Mouse (Mus musculus) left cerebral cortex, adult 8-10 months (tissue): ENCODE measurements around the gene Coq3. TPM values are rescaled to one million over a fixed set of nuclear protein-coding genes. Genes with fewer than 3 reads are reported as not detected.

ENCODE experiments used
- DNase-seq, 2 experiments: peaks; one replicate each; pipeline ENCODE4 v3.0.0; 2022; ENCODE audit warnings: low spot score in 2 of 2
- total RNA-seq, 4 experiments: library from RNA; stranded (reverse); gene quantifications; 2 replicates each; pipeline ENCODE4 v1.2.4; 2022

Gene Coq3
- 10 to 100 TPM; 12.4 to 14.7 (median 13.7) TPM for total RNA-seq

- peak; percentile 80 to 82 for DNase-seq
These were observed at the start of gene Coq3 for GRCm38 (mm10) chr4:21879565-21880220. Gene Coq3 (plus strand): TSS chr4:21879673.

GRCm38 (mm10) chr4:21832844-21833243 is 46.6 kb upstream of the Coq3 start:
- no peak for DNase-seq

- peak; percentile 90 to 96 for DNase-seq
These were observed 31.8 kb upstream of the Coq3 start, which contains the start of gene Pnisr for GRCm38 (mm10) chr4:21847481-21848286. Gene Pnisr (plus strand): TSS chr4:21847583.

GRCm38 (mm10) chr4:21848287-21848630 is 31.2 kb upstream of the Coq3 start:
- DNase-seq: peak; percentile 80 to 86

GRCm38 (mm10) chr4:21857481-21857880 is 22.0 kb upstream of the Coq3 start:
- DNase-seq: no peak

- DNase-seq: no peak
These were observed 14.2 kb upstream of the Coq3 start for GRCm38 (mm10) chr4:21865226-21865625.

- no peak for DNase-seq
These were observed 697 bp upstream of the Coq3 start for GRCm38 (mm10) chr4:21878776-21879175.

GRCm38 (mm10) chr4:21882806-21883205 is 3.3 kb downstream of the Coq3 start:
- DNase-seq: no peak

- no peak for DNase-seq
These were observed 6.4 kb downstream of the Coq3 start for GRCm38 (mm10) chr4:21885831-21886230.

- peak; percentile 45 to 51 for DNase-seq
These were observed 51.7 kb downstream of the Coq3 start, which contains the start of gene Faxc for GRCm38 (mm10) chr4:21930971-21931771. Gene Faxc (plus strand): TSS chr4:21931329.

- DNase-seq: no peak
These were observed 52.5 kb downstream of the Coq3 start for GRCm38 (mm10) chr4:21931772-21932630.

- no peak for DNase-seq
These were observed 55.9 kb downstream of the Coq3 start for GRCm38 (mm10) chr4:21935378-21935777.

- no peak for DNase-seq
These were observed 57.0 kb downstream of the Coq3 start for GRCm38 (mm10) chr4:21936424-21936823.

GRCm38 (mm10) chr4:21937890-21938289 is 58.4 kb downstream of the Coq3 start:
- DNase-seq: no peak

GRCm38 (mm10) chr4:21944672-21945071 is 65.2 kb downstream of the Coq3 start:
- DNase-seq: no peak

- no peak for DNase-seq
These were observed 72.0 kb downstream of the Coq3 start for GRCm38 (mm10) chr4:21951444-21951843.

GRCm38 (mm10) chr4:21952255-21952654 is 72.8 kb downstream of the Coq3 start:
- peak in 1 of 2 experiments; percentile 27 for DNase-seq

GRCm38 (mm10) chr4:21957570-21958321 is 78.3 kb downstream of the Coq3 start:
- DNase-seq: no peak
